Mouse (Mus musculus) hindbrain, postnatal 0 days (tissue): ENCODE measurements around the gene Gm19935. TPM values are rescaled to one million over a fixed set of nuclear protein-coding genes. Genes with fewer than 3 reads are reported as not detected.
A peak's percentile ranks its signal among the peaks of the same experiment; 100 is the strongest.

Experiments
- ATAC-seq: fragments of 200-750 bp; cut with Nextera tagmentation; 2 replicates; pipeline ENCODE4 v1.8.0; 2017; ENCODE audit warnings: mild to moderate bottlenecking, moderate TSS enrichment, moderate library complexity
- DNase-seq: peaks from one replicate; pipeline ENCODE4 v3.0.0-alpha.2; 2015; ENCODE audit warnings: low spot score
- H3K27ac ChIP-seq: fragments of 300-500 bp; sonication (generic); 2 replicates; pipeline ENCODE4 v1.5.1; 2014; ENCODE audit warnings: mild to moderate bottlenecking
- H3K27me3 ChIP-seq: fragments of 300-500 bp; sonication (generic); 2 replicates; pipeline ENCODE4 v1.6.1; 2014; ENCODE audit warnings: low read length, mixed read lengths; ENCODE audit not compliant: insufficient read depth
- H3K36me3 ChIP-seq: fragments of 300-500 bp; sonication (generic); 2 replicates; pipeline ENCODE4 v1.6.1; 2014; ENCODE audit warnings: low read length, mixed read lengths; ENCODE audit not compliant: insufficient read depth
- H3K4me1 ChIP-seq: fragments of 300-500 bp; sonication (generic); 2 replicates; pipeline ENCODE4 v1.6.1; 2014; ENCODE audit warnings: antibody characterized with exemption, low read length, mixed read lengths; ENCODE audit not compliant: insufficient read depth
- H3K4me2 ChIP-seq: fragments of 300-500 bp; sonication (generic); 2 replicates; pipeline ENCODE4 v1.6.1; 2014; ENCODE audit warnings: low read depth, mild to moderate bottlenecking, low read length, moderate library complexity, mixed read lengths
- H3K4me3 ChIP-seq: fragments of 300-500 bp; sonication (generic); 2 replicates; pipeline ENCODE4 v1.5.1; 2014; ENCODE audit warnings: low read length
- H3K9ac ChIP-seq: fragments of 300-500 bp; sonication (generic); replicated peaks from 2 replicates; pipeline ENCODE4 v1.6.1; 2014; ENCODE audit warnings: mild to moderate bottlenecking, low read length, moderate library complexity, mixed read lengths
- H3K9me3 ChIP-seq: fragments of 300-500 bp; sonication (generic); 2 replicates; pipeline ENCODE4 v1.6.1; 2016; ENCODE audit warnings: low read length, mixed read lengths
- CTCF ChIP-seq: IDR thresholded peaks from 2 replicates; pipeline ENCODE4 v1.5.1; 2016; ENCODE audit warnings: antibody characterized with exemption, control low read depth, low read depth
- WGBS: fragments of 180-500 bp; shearing (Covaris S2); extraction: QIAGEN DNeasy Blood & Tissue Kit; methylation state at CpG from one replicate; pipeline ENCODE4 v1.1.7; 2014; 5-methylcytosine and 5-hydroxymethylcytosine counted together
- polyA plus RNA-seq: library from polyadenylated mRNA; unstranded; fragments of >200 nt; fragmentation: Nextera tagmentation; extraction: Ambion mirVana; gene quantifications from 2 replicates; pipeline ENCODE4 v1.2.1, GENCODE M21; 2015
- total RNA-seq: library from RNA; depleted of rRNA; stranded (reverse); fragments of >200 nt; gene quantifications from 2 replicates; pipeline ENCODE4 v1.2.3, GENCODE M21; 2014

Gene Gm19935
- total and polyA plus RNA-seq, 2 experiments from 2014 or later, result 3.9 to 7.2 TPM

- no peaks in the 10 kb centered on the region for H3K36me3 ChIP-seq
- no peak overlapping the region for H3K4me3 ChIP-seq
- H3K9me3 ChIP-seq, result no peaks in the 10 kb centered on the region
- DNase-seq (no peak), ATAC-seq (no peak)
- WGBS, result 39% methylated on average over 13 of the region's 13 CpGs
- H3K4me1 ChIP-seq, result no peaks in the 10 kb centered on the region
- no peaks in the 10 kb centered on the region for H3K27me3 ChIP-seq
- H3K4me2 ChIP-seq, result no peak overlapping the region
- H3K27ac ChIP-seq, result no peak overlapping the region
- H3K9ac ChIP-seq, result no peak overlapping the region
- TF ChIP-seq CTCF, result no peak
Measured at GRCm38 (mm10) chr8:90841321-90841720, 24.1 kb upstream of the Gm19935 start.

GRCm38 (mm10) chr8:90839725-90840714 is 22.8 kb upstream of the Gm19935 start:
- H3K36me3 ChIP-seq, result no peaks in the 10 kb centered on the region
- no peak overlapping the region for H3K9ac ChIP-seq
- no peak overlapping the region for H3K4me2 ChIP-seq
- H3K4me1 ChIP-seq, result no peaks in the 10 kb centered on the region
- no peak for TF ChIP-seq CTCF
- H3K27me3 ChIP-seq, result no peaks in the 10 kb centered on the region
- DNase-seq (no peak), ATAC-seq (no peak)
- H3K9me3 ChIP-seq, result no peaks in the 10 kb centered on the region
- H3K4me3 ChIP-seq, result no peak overlapping the region
- no peak overlapping the region for H3K27ac ChIP-seq
- WGBS, result 68% methylated on average over 11 of the region's 11 CpGs

GRCm38 (mm10) chr8:90837440-90837839 is 20.2 kb upstream of the Gm19935 start:
- Histone ChIP-seq H3K4me1 (no peaks in the 10 kb centered on the region), H3K4me2 (no peak overlapping the region), H3K27me3 (no peaks in the 10 kb centered on the region), H3K9ac (no peak overlapping the region), H3K36me3 (no peaks in the 10 kb centered on the region), H3K9me3 (no peaks in the 10 kb centered on the region), H3K4me3 (no peak overlapping the region), H3K27ac (no peak overlapping the region)
- DNase-seq (no peak), ATAC-seq (no peak)
- 94% methylated on average over 6 of the region's 6 CpGs for WGBS
- TF ChIP-seq CTCF, result no peak

GRCm38 (mm10) chr8:90834321-90834672 is 17.1 kb upstream of the Gm19935 start:
- no peak overlapping the region for H3K9ac ChIP-seq
- no peaks in the 10 kb centered on the region for H3K9me3 ChIP-seq
- no peak overlapping the region for H3K4me3 ChIP-seq
- 80% methylated on average over 3 of the region's 3 CpGs for WGBS
- H3K4me1 ChIP-seq, result peaks cover 3% of the 10 kb centered on the region; the same call in 1 of the 2 replicates
- H3K27ac ChIP-seq, result no peak overlapping the region
- H3K4me2 ChIP-seq, result no peak overlapping the region
- no peak for TF ChIP-seq CTCF
- DNase-seq (no peak), ATAC-seq (no peak)
- no peaks in the 10 kb centered on the region for H3K27me3 ChIP-seq
- H3K36me3 ChIP-seq, result no peaks in the 10 kb centered on the region

- H3K4me2 ChIP-seq, result no peak overlapping the region
- H3K27me3 ChIP-seq, result no peaks in the 10 kb centered on the region
- peaks cover 6% of the 10 kb centered on the region; the same call in 1 of the 2 replicates for H3K4me1 ChIP-seq
- H3K9me3 ChIP-seq, result no peaks in the 10 kb centered on the region
- DNase-seq, result no peak
- H3K4me3 ChIP-seq, result no peak overlapping the region
- no peak for TF ChIP-seq CTCF
- H3K9ac ChIP-seq, result no peak overlapping the region
- WGBS, result 70% methylated on average over 6 of the region's 6 CpGs
- no peak overlapping the region for H3K27ac ChIP-seq
- H3K36me3 ChIP-seq, result no peaks in the 10 kb centered on the region
- ATAC-seq, result no peak
Measured at GRCm38 (mm10) chr8:90833628-90834320, 16.6 kb upstream of the Gm19935 start.

- Histone ChIP-seq H3K9me3 (no peaks in the 10 kb centered on the region), H3K27me3 (no peaks in the 10 kb centered on the region), H3K4me2 (no peak overlapping the region), H3K4me3 (no peak overlapping the region), H3K27ac (no peak overlapping the region), H3K4me1 (peaks cover 6% of the 10 kb centered on the region; the same call in 1 of the 2 replicates), H3K36me3 (no peaks in the 10 kb centered on the region), H3K9ac (no peak overlapping the region)
- 0 out of 2 replicates have a peak, but pooled peaks have one; percentile 6 for TF ChIP-seq CTCF
- 40% methylated on average over 5 of the region's 5 CpGs for WGBS
- DNase-seq (no peak), ATAC-seq (no peak)
Measured at GRCm38 (mm10) chr8:90832576-90833289, 15.5 kb upstream of the Gm19935 start.
